Mouse (Mus musculus) retina, postnatal 7 days (tissue): Measurements from ENCODE around the gene Eif3g.

Experiments
- DNase-seq: peaks from one replicate; pipeline ENCODE4 v3.0.0-alpha.2; 2012; ENCODE audit warnings: low read depth, low spot score

Eif3g gene

DNA sequence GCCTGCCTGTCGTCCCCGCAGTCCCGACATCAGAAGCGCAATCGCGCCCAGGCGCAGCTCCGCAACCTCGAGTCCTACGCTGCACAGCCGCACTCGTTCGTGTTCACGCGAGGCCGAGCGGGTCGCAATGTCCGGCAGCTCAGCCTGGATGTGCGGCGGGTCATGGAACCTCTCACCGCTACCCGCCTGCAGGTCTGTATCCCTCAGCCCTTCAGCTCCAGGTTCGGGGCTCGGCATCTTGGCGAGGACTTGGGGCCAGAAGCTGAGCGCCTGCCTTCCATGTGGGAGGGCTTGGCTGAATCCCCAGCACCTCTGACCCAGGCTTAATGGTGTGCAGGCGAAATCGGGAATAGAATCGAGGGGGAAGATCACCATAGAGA is 10.0 kb downstream of the Eif3g start:
- no peak for DNase-seq

DNA sequence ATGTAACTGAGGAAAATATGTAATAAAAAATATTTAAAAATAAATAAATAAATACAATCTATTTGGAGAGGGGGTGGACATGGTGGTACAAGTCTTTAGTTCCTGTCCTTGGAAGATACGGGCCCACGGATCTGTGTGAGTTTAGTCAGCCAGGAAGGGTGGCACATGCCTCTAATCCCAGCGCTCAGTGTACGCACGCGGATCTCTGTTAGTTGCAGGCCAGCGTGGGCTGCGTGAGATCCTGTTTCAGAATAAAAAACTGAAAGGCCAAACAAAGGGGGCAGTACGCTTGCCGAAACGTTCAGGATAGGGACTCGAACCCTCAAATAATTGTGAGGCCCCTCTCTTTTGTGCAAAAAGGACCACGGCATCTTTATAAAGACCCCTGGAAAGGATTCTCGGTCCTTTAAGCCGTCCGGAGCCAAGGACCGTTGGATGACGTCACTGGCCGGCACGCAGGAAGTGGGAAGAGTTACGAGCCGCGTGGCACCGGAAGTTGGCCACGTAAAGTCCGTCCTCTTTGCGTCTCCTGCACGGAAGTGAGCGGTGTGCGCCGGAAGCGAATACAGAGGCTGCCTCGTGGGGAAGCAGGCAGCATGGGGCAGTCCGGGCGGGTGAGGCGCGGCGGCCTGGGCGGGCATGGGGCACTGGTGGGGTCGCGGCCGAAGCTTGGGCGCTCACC is 10.6 kb downstream of the Eif3g start, which contains the start of gene Ppan:
Gene Ppan (plus strand): TSS at position 472 of the 682 bp plus-strand sequence.
- peak; percentile 91 for DNase-seq

DNA sequence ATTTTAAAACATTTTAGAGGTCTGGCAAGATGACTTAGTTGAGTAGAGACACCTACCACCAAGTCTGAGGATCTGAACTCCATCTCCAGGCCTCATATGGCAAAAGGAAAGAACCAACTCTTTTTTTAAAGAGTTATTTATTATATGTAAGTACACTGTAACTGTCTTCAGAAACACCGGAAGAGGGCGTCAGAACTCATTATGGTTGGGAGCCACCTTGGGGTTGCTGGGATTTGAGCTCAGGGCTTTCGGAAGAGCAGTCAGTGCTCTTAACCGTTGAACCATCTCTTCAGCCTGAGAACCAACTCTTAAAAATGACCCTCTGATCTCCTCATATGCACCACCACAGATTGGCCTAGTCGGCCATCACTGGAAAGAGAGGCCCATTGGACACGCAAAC is 11.2 kb downstream of the Eif3g start:
- no peak for DNase-seq

DNA sequence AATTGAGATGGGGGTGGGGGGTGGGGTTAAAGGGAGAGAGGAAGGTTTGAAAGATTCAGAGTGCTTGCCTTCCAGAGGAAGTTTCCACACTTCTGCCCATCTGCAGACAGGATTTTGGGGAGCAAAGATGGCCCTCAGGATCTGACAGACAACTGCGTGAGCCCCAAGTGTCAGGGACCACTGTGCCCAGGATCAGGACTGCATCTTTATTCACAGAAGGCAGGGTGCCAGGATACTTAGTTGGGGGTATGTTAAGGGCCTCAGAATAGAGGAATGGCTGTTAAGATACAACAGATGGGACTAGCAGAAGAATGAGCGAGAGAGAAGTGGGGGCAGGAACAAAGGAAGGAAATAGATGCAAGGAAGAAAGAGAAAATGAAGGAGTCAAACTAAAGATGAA is 11.9 kb downstream of the Eif3g start:
- no peak for DNase-seq

- DNase-seq: no peak
Observed at GRCm38 (mm10) chr9:20879097-20879792, 19.2 kb downstream of the Eif3g start, which contains the start of gene Angptl6. Gene Angptl6, minus strand, starts transcription at chr9:20879727.

- no peak for DNase-seq
Observed at GRCm38 (mm10) chr9:20878710-20879065, 19.7 kb downstream of the Eif3g start.

DNA sequence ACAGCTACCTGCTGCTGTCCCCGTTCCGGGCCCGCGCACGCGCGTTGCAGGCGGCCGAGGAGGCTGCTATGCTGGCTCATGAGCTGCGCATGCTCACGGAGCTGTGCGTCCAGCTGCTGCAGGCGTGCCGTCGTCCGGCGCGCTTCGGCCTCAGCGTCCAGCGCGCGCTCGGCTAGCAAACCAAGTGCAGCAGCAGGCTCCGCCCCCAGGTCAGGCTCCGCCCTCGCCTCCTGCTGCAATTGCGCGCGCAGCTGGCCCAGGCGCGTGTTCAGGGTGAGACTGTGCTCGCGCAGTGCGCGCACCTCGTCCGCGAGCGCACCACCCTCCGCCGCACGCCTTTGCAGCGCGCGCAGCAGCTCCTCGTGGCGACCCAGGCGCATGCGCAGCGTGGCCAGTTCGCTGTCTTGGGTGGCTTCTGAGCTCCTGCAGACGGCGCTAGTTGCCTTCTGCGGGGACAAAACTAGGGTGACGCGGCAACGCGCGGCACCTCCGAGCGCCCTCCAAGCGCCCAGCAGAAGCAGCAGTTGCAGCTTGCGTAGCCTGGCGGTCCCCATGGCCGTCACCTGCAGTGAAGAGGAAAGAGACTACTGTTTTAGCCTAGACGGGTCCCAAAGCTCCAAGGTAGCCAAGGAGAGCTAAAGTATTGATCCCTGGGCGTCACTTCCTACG is 20.2 kb downstream of the Eif3g start:
- DNase-seq: peak; percentile 100

DNA sequence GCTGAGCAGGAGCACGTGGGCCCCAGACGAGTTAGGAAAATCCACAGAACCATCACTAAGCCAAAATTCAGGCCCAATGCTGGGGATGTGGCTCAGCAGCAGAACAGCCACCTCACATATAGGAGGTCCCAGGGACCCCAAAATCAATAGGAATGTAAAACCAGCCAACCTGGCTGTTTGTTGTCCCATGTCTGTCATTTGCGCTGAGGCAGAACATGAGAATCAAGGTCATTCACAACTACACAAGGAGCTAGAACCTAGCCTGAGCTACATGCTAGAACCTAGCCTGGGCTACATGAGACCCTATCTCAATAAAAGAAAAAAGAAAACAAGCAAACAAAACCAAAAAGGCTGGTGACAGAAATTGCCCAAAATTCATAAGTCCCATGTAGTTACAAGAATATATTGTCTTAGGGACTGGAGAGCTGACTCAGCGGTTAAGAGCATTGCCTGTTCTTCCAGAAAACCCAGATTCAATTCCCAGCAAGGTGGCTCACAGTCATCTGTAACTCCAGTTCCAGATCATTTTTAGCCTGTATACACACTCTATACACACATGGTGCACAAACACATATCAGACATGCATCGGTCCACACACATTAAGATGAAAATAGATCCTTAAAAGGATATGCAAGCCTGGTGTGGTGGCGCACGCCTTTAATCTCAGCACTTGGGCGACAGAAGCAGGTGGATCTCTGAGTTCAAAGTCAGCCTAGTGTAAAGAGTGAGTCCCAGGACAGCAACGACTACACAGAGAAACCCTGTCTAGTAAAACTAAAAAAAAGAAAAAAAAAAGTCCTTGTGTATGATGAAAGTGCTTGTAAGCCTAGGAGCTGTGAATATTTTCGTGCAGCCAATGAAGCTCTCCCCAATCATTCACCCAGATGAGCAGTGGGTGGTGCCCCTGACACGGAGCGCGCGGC is 21.0 kb downstream of the Eif3g start:
- DNase-seq: no peak

DNA sequence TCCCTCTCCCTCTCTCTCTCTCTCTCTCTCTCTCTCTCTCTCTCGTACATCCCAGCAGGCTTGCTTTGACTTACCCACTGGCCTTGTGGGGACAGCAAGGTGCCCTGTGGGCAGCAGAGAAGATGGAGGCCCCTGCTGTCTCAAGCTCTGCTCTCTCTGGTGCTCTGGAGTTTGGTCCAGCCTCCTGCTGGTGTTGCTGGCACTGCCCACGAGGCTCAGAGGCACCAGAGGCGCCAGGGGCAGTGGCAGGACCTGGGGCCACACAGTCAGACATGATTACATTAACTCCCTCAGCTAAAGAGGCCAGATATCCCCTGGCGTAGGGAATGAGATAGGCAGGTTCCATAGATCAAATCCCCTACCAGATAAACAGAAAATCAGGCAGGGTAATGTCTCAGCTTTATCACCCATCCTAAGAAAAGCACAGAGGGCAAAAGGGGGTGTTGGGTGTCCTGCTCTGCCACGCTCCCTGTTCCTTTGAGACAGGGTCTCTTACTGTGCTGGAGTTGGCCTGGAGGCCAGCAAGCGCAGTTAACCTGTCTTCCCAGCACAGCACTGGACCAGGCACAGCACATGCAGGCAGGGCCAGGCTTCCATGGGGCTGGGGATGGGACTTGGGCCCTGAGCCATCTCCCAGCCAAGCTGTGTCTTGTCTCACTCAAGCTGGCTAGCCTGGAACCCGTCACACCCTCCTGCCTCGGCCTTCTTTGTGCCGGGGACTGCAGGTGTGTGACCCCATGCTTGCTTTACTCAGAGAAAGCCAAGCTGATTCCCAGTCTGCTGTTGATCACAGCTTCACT is 21.9 kb downstream of the Eif3g start:
- DNase-seq: no peak

GRCm38 (mm10) chr9:20875021-20875790 is 23.2 kb downstream of the Eif3g start:
- no peak for DNase-seq

DNA sequence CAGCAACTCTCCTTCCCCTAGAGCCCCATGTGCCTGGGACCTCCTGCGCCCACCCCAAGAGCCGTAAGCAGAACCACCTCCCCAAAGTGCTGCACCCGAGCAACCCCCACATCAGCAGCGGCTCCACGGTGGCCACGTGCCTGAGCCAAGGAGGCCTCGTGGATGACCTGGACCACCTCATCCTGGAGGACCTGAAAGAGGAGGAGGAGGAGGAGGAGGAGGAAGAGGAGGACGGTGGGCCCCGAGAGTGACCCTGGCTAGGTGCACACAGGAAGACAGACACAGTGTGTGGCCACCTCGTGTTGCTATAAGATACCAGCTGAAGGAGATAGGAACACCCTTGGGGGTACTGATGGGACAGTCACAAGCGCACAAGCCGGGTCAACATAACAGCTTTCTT is 24.9 kb downstream of the Eif3g start:
- DNase-seq: no peak

GRCm38 (mm10) chr9:20872991-20873390 is 25.4 kb downstream of the Eif3g start:
- DNase-seq: no peak

DNA sequence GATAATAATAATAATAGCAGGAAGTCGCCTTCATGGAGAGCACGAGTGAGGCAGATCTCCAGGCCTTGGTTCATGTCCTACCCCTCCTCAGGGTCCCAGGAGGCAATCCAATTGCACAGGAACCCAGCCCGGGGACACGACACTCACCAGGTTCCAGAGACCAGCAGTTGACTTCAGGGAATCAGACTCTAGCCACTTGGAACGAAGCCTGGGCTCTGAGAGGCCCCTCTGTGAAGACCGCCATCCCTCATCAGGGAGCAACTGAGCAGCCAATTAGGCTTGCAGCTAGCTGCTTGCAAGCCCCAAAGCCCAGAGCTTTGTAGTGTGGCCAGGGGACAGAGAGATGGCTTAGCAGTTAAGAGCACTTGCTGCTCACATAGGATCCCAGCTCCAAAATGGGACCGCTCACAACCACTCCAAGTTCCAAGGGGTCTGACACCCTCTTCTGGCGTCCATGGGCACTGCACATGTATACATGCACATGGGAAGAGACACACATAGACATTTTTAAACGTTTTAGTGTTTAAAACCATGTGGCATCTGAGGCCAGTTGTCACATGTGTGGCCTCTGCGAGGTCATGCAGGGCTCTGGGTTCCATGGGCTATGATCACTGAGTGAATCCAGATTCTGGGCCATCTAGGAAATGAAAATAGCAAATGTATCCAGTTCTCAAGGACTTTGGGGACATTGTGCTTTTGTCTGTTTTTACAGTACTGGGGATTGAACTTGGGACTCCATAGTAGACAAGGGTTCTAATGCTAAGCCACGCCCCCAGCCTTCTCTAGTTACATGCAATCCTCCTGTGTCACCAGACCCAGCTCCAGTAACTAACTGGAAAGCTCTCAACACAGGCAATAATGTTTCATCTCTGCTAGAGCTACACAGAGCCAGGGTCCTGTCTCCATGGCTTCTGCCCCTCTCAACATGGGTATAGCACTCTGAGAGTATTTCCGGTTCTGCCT is 27.9 kb downstream of the Eif3g start:
- no peak for DNase-seq

GRCm38 (mm10) chr9:20869246-20869645 is 29.2 kb downstream of the Eif3g start:
- DNase-seq: no peak

DNA sequence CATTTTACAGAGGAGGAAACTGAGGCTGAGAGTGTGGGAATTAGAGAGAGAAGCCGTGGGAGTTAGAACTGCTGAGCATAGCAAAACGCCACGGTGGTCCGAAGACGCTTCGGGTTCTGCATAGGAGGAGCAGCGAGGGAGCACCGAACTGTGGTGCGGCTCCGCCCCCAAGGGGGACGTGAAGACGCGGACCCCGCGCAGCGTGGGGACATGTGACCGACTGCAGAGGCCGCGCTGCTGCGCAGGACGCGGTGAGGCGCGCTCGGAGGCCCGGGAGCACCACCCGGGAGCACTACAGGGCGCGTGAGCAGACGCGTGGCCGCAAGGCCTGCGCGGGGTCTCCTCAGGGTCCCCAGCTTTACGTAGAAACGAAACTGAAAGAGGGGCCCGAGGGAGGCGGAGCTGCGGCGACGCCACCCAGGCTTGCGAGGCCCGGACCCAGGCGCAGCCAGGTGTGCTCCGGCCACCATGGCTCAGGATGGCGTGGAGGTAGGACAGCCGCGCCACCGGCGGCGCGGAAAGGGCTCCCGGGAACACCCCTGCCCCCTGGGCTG is 29.9 kb downstream of the Eif3g start, which contains the start of gene A230050P20Rik:
Gene A230050P20Rik (plus strand): TSS at position 195 of the 554 bp plus-strand sequence.
- no peak for DNase-seq

- DNase-seq: no peak
Observed at GRCm38 (mm10) chr9:20866879-20867278, 31.5 kb downstream of the Eif3g start.

- no peak for DNase-seq
Observed at GRCm38 (mm10) chr9:20862225-20862624, 36.2 kb downstream of the Eif3g start.

DNA sequence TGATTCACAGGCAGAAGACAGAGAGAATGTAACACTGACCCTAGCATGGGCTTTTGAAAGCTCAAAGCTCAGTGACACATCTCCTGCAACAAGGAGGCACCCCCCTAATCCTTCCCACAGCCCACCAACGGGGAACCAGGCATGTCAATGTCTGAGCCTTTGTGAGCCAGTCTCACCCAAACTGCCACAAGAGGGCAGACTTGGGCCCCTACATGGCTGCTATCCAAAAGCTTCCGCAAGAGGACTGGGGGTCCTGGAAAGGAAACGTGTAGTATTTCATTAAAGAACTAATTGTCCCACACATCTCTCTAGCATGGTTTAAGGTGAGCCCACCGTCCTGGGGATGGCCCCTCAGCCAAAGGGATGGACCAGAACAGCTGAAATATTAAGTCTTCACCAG is 36.6 kb downstream of the Eif3g start:
- peak; percentile 25 for DNase-seq

DNA sequence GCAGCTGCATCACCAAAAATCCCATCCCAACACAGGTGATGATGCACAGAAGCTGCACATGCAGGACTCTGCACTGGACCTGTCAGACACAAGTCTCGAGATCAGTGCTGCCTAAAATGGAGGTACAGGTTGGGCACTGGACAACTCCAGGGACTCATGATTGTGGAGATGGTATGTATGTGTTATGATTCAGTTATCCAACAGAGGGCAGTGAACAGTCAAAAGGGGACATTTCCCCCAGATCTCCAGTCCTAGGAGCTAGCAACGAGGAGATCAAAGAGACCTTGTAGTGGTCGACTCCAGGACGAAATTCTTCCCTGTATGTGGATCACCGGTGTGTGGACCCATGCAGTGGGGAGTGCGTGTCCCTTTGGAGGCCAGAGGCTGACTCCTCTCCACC is 38.5 kb downstream of the Eif3g start:
- no peak for DNase-seq
